ENCODE assay signal across 9 mouse cellular contexts in the genomic region with DNA sequence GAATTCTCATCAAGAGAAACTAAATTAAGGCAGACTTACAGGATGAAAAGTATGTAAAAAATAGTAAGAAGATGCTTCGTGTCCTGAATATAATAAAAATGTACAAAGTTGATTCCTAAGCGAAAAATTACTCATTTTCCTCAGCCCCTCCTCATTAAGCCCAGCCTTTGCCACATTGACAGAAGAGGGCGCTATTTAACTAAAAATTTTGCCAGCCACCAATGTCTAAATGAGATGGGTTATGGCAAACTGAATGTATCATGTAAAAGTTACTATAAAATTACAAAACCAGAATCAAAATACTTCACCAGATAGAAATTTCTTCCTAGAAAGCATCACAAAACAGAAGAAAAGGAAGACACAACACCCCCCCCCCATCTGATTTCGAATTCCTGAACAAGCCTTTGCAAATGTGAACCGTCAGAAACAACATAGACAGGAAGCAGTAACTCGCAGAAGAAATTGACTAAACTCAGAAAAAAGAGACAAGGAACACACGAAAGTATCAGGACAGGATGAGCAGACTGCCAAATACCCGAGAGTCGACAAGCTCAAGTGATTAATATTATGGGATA.
A peak's percentile ranks its signal among the peaks of the same experiment; 100 is the strongest.
DNase-seq lines count a peak whose midpoint lies in the region; ATAC-seq and TF ChIP-seq lines count a peak whose summit lies in the region.
"Had no signal": no experiment of that assay in that cellular context is flagged by ENCODE, and none has a peak within 500 bp of the region (broad histone marks: within the 10 kb centered on the region; RNA-seq: fewer than 3 reads in every experiment).

No protein-coding gene starts in this region.

- ATAC-seq in Patski: no peak
- ATAC-seq in erythroblast, adult 5-6 weeks (replicated peaks; ENCODE audit: low FRiP score, poor library complexity, severe bottlenecking): no peak

- no peaks in the 10 kb centered on the region for H3K4me1 ChIP-seq in kidney, adult 2 months (ENCODE audit: control insufficient read depth, insufficient read depth, low read length)
- H3K4me1 ChIP-seq: embryonic facial prominence, embryonic 15.5 days; liver, embryonic 15.5 days had no signal

- no peak overlapping the region for H3K27ac ChIP-seq in kidney, adult 2 months (ENCODE audit: insufficient read depth, low read depth, low read length)
- H3K27ac ChIP-seq: embryonic facial prominence, embryonic 15.5 days; liver, embryonic 15.5 days had no signal

- no peaks in the 10 kb centered on the region for H3K27me3 ChIP-seq in kidney, adult 2 months (replicated peaks; ENCODE audit: control insufficient read depth, insufficient read depth, low read length)
- no peaks in the 10 kb centered on the region for H3K27me3 ChIP-seq in Patski
- no peaks in the 10 kb centered on the region for H3K27me3 ChIP-seq in splenic B cell, adult 2 months (ENCODE audit: control insufficient read depth, insufficient read depth, low read length, poor library complexity, severe bottlenecking)
- H3K27me3 ChIP-seq: embryonic facial prominence, embryonic 15.5 days; liver, embryonic 15.5 days had no signal

- in situ Hi-C loops in Patski (cut with MboI; ENCODE audit: low pct_unique_long_range_greater_than_20kb): loop anchor here (25.0 kb wide), 1 partner anchor 497 kb away; no protein-coding TSS in a partner anchor

- WGBS in kidney, adult 2 months: 32% methylated on average over 9 of the region's 9 CpGs

- TF ChIP-seq CTCF in kidney, adult 2 months (conservative IDR thresholded peaks at IDR 0.05; ENCODE audit: insufficient read depth, insufficient read length, low read depth, low read length): peak; percentile 14; the same call in 1 of the 2 replicates
- TF ChIP-seq CTCF in Patski (IDR thresholded peaks at IDR 0.05): peak; percentile 66

- no peak overlapping the region for H3K4me3 ChIP-seq in kidney, adult 2 months (ENCODE audit: insufficient read depth, low read depth, low read length)
- H3K4me3 ChIP-seq: embryonic facial prominence, embryonic 15.5 days; liver, embryonic 15.5 days had no signal

- DNase-seq in kidney, adult 2 months: peak; percentile 35
- no peak for DNase-seq in kidney, adult 18-20 months
- peak; percentile 35 for DNase-seq in CD4-positive, CD25-positive, alpha-beta regulatory T cell, adult 2 months (ENCODE audit: low read depth, low spot score)
- DNase-seq in Patski (ENCODE audit: low read depth, low spot score): peak; percentile 9
- peak; percentile 35 for DNase-seq in kidney, postnatal 10 days
- DNase-seq in splenic B cell, adult 2 months (ENCODE audit: low read depth, low spot score): peak; percentile 11

- TF ChIP-seq POLR2A in kidney, adult 2 months (IDR thresholded peaks at IDR 0.05; ENCODE audit: low read depth, low read length): no peak

- H3K36me3 ChIP-seq in kidney, adult 2 months (ENCODE audit: control insufficient read depth, insufficient read depth, low read length): no peaks in the 10 kb centered on the region
- H3K36me3 ChIP-seq in splenic B cell, adult 2 months (ENCODE audit: control insufficient read depth, insufficient read depth, low read length, poor library complexity, severe bottlenecking): no peaks in the 10 kb centered on the region
- H3K36me3 ChIP-seq: embryonic facial prominence, embryonic 15.5 days; liver, embryonic 15.5 days had no signal

- CTCF ChIA-PET in Patski (lab: Charles Lee): interaction anchor here (0.7 to 1.4 kb wide), 4 partner anchors 11 to 377 kb away, joined by 3 to 6 read pairs (median 4); no protein-coding TSS in a partner anchor

- POLR2A ChIA-PET in Patski (lab: Charles Lee): no interaction called here
